Mouse (Mus musculus) urinary bladder, postnatal 10 days (tissue): ENCODE results near the gene Gzmm.

Experiments
- DNase-seq: peaks from one replicate; pipeline ENCODE4 v3.0.0; 2022; ENCODE audit warnings: low spot score

The Gzmm gene

DNA sequence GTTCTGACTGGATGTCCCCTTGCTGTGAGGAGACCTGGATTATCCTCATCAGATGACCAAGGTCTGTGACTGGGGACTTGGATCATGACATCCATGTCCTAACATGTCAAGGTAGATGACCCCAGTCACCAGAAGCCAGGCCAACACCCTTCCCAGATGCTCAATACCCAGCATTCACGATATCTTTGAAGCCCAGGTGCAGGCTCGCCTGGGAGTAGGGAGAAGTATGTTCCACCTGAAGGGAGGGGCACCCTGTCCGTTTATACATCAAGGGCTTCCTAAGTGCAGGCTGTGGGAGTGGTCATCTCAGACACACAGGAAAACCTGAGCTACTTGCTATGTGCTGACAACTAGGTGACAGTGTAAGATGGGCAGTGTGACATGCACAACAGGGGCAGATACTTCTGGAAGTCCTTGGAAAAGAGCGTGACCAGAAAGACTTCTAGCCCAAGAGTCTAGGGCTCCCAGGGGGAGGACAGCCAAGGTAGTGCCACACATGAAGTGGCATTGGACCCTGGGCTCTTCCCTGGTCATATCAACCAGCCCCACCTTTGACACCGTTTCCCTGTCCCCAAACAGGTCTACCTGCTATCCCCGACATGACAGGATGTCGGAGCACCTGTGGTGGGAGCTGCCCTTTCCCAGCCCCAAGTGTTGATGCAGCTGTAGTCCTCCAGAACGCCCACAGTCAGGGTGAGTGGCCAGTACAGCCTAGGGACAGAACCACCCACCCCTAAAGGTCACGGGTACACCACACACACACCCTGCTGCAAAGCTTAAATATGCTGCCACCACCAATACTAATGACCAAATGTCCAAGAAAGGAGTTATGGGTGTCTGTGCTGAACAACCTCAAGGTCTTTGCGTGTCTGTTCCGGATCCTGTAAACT, 8.0 kb upstream of the Gzmm start:
- DNase-seq: no peak

DNA sequence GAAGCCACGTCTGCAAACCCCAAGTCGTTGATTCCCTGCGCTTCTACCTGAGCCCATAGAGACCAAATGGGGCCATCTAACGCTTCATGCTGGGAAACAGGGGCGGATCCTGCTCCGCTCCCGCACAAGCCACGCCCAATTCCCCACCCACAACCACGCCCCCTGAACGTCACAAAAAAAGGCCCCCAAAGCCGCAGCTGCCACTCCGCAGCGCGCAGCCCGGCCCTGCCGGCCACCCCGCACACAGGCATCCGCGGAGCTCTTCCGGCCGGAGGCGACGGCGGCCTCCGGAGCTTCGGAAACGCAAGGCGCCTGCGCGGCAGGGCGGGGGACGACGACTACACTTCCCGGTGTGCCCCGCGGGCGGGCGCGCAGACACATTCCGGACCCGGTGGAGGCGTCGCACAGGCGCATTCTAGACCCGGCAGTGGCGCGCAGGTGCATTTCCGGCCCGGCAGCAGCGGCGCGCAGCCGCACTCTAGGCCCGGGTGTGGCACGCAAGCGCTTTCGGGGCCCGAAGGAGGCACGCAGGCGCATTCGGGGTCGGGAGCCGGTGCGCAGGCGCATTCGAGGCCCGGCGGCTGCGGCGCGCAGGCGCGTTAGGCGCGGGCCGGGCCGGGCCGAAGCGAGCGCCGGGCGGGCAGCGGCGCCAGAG, 7.1 kb upstream of the Gzmm start, which contains the start of gene Cdc34:
TSS of gene Cdc34 (plus strand) at position 605 of the 655 bp plus-strand sequence.
- DNase-seq: peak; percentile 96

DNA sequence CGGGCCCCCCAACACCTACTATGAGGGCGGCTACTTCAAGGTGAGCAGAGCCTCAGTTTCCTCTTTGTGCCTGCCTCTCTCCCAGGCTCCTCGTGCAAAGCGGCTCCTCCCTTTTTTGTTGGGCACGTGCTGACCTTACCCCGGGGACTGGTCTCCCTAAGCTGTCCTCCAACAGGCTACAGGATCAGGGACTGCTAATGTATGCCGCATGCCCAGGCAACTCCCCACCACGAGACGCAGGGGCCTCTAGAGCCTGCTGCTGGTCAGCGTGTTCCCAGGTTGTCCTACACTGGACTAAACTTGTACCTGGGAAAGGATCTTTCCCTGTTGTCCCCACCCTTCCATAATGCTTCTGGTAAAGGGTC, 6.3 kb upstream of the Gzmm start:
- no peak for DNase-seq

DNA sequence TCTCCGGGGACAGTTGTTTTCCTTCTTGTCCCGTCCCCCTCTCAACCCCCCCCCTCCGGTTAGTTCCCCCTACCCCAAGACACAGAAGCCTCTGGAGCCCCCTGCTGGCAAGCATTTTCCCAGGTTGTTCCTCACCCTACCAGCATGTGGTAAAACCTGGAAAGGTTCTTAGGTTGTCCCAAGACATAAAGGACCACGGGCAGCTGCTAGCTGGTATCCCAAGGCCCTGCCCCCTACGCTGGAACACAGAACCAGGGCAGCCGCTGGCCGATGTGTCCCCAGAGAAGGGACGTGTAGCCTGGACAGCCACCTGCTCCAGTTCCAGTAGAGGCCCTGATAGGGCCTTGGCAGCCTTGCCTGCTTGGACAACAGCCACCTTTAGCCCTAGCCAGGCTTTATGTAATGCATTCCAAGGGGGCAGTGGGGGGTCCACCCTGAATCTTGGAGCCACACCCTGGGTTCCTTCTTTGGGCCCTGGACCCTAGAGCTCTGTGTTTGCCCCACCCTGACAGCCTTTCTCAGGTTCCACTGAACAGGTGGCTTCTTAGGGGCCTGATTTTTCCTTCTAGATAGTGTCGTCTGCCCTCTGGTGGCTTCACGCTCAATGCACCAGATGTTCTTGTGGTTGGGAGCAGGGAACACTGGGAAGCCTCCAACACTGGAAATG, 5.8 kb upstream of the Gzmm start:
- no peak for DNase-seq

DNA sequence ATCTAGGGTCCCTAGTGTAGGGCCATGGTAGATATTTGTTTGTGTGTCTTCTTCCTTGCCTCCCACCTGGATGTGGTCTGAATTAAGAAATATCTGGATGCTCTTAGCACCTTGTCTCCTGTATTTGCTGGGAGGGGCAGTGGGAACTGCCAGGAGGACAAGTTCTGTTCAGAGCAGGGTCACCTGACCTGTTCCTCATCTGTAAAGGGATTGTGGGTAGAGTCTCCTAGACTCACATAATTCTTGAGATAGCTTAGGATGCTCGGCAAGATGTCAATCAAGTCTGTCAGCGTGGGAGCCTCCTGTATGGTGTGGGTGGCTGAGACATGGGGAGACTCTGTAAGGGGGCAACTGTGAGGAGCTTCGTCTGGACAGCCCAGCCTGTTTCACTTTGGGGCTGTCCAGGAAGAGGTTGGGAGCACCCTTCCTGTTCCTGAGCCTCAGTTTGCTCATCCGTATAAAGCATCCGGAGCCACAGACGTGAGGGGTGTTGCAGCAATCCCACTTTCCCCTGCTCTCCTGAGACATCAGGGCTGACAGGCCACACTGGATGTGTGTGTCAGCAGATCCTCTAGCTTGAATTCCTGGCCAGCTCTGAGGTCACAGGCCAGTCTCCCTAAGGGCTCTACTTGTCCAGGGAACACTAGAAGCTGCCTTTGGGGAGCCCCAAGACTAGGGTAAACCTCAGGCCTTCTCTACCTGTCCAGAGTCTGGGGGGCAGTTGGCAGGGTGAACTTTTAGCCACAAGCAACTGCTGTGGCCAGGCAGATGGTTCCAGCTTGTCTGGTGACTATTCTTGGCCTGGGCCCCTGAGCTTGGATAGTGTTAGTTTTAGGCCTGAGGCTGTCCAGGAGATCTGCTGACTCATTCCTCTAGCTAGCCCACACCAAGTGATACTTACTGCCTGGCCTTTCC, 4.8 kb upstream of the Gzmm start:
- no peak for DNase-seq

DNA sequence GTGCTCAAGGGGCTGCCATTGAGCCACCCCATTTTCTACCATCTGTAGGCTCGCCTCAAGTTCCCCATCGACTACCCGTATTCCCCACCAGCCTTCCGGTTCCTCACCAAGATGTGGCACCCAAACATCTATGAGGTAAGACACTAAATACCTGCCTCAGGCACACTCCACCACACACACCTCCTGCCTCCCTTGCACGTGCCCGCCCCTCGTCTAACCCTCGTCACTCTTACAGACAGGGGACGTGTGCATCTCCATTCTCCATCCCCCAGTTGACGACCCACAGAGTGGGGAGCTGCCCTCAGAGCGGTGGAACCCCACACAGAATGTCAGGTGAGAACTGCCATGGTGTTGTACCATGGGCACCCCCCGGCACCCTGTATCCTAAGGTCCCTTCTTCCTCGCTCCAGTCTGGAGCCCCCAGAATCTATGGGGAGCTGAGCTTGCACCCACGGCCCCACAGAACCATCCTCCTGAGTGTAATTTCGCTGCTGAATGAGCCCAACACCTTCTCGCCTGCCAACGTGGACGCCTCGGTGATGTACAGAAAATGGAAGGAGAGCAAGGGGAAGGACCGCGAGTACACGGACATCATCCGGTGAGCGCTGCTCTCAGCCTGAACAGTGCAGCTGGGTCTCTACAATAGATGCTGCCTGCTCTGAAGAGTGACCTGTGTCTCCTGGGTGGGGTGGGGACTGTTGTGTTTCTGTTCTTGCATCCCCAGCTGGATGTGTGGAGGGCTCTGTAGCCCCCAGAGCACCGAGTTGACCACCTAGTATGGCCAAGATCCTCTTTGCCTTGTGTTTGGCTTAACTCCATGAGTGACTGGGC, 3.8 kb upstream of the Gzmm start:
- no peak for DNase-seq

DNA sequence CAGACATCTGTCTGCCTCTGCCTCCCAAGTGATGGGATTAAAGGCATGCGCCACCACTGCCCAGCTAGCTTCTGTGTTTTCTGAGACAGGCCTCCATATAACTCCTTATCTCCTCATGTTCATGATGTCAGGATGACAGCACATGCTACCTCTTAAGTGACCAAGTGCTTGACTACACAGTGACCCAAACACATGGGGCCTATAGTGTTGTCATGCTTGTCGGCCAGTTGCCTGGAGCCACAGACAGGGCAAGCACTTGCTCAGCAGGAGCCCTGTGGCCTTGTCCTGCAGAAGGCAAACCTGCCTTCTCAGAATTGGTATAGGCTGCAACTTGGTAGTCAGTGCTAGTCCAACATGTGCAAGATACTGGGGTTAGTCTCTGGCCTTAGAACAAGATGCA, 2.6 kb upstream of the Gzmm start:
- no peak for DNase-seq

DNA sequence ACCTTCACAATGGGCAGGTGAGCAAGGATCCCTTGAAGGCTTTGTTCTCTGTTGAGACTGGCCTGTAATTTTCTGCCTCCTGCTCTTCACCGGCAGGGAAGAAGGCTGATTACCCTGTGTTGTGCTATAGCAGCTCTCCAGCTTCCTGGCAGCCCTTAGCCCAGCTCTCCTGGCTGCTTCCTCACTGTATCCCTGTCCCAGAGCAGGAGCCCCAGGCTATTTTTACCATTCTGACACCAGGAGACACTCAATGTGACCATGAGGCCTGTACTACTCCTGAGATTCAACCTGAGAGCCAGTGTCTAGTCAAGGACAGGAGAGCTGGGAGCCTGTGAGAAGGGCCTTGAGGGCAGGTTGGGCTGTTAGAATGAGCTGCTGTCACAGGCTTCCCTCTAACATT, 2.1 kb upstream of the Gzmm start:
- DNase-seq: no peak

DNA sequence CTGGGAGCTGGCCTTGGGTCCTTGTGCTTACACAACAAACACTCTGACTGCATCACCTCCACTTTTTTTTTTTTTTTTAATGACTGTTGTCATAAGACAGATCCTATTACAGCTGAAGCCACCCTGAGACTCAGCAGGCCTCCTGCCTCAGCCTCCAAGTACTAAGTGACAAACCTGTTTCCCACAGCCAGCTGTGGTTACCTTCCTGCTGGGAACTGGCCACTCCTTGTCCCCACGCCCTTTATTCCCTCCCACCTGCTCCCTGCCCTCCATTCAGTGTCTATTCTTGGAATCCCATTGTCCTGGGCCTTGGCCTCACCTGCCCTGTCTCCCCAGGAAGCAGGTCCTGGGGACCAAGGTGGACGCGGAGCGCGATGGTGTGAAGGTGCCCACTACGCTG, 1.3 kb upstream of the Gzmm start:
- no peak for DNase-seq

DNA sequence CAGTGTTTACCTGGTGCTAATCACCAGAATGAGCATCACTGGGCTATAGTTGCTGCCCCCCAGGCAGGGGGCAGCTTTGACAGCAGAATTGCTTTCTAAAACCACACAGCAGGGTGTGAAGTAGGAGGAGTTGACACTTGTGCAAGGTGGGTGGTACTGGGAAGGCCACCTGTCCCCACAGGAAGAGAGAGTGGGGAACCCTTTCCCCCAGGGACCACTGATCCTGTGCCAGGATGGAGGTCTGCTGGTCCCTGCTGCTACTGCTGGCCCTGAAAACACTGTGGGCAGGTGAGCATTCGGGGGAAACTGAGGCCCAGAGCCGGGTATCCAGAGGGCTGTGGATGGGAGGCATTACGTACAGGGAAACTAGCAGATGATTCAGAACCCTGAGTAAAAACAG, 358 bp downstream of the Gzmm start:
- no peak for DNase-seq

DNA sequence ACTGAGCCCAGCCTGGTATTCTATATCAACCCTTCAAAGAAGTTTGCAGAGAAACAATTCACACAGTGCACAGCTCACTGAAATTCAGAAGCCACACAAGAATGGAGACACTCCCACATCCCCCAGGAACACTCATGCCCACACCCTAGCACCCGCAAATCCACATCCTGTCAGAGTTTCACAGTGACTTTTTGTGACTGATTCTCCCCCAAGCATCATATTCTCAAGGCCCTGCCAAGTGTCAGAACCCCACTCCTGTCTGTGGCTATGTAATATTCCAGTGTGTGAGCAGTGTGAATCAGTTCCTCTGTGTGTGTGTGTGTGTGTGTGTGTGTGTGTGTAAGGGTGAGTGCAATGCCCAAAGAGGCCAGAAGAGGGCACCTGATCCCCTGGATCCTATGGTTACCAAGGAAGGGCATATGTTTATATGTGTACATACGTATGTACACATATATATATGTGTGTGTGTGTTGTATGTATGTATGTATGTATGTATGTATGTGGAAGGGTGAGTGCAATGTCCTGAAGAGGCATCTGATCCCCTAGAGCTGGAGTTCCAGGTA, 3.2 kb downstream of the Gzmm start:
- no peak for DNase-seq

DNA sequence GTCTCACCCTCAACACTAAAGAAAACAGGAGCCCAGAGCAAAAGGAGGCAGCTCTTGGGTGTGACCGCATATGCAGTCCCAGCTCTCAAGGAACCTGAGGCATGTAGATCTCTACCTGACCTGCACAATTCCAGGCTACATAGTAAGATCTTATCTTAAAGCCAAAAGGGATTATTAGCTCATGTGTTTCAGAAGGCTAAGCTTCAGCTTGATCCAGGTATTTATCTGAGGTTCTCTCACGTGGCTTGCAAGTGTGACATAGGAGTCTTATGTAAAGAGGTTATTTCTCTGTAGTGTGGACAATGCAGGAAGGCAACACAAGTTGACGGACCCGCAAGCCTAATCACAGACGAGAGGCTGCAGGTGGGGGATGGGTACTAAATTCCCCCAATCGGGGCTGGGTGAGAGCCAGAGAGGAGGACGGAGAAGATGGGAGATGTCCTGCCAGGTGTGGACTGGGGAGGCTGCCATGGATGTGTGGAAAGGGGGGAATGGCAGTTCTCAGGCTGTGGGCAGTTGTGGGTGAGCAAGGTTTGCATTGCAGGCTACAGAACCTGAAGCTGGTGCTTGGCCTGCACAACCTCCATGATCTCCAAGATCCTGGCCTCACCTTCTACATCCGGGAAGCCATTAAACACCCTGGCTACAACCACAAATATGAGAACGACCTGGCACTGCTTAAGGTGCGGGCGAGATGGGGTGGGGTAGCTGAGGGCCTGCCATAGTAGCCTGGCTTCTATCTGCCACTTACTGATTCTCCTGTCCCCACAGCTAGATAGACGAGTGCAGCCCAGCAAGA, 5.0 kb downstream of the Gzmm start:
- no peak for DNase-seq

DNA sequence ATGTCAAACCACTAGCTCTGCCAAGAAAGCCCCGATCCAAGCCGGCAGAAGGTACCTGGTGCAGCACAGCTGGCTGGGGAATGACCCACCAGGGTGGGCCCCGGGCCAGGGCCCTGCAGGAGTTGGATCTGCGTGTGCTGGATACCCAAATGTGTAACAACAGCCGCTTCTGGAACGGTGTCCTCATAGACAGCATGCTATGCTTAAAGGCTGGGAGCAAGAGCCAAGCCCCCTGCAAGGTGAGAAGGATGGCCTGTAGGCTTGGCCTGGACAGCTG, 5.5 kb downstream of the Gzmm start:
- DNase-seq: no peak

DNA sequence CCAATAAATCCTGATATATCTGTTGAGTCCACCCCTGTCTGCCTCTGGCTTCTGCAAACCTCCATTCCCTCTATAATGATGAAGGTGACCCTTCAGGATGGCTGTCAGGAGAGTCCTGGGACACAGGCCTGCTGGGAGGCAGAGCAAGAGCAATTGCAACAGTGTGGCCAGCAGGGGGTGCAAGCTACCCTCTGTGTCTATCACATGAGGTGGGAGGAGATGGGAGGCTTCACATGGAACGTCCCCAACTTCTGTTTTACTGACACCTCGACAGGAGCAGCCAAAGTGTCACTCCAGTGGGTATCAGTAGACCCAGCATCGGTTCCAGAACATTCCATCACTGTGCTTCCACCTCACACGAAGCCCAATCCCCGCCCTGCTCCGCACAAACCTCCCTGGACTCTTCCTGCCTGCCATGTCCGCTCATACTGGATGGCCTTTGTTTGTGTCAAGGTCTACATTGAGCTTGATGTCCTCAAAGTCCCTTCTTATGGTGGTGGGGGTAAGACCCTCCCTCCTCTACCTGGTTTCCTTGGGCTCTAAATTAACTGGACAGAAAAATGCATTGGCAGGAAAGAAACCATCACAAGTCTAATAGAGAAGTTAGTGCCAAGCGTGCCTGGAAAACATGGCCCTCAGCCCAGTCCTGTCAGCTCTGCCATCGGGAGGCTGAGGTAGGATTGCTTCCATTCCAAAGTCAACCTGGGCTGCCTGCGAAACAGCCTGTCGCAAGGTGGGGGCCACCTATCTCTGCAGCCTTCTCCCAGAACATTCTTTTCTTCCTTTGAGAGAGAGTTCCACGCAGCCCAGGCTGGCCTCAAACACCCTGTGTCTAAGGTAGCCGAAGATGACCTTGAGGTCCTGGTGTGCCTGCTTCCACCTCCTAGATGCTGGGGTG, 6.7 kb downstream of the Gzmm start:
- no peak for DNase-seq

DNA sequence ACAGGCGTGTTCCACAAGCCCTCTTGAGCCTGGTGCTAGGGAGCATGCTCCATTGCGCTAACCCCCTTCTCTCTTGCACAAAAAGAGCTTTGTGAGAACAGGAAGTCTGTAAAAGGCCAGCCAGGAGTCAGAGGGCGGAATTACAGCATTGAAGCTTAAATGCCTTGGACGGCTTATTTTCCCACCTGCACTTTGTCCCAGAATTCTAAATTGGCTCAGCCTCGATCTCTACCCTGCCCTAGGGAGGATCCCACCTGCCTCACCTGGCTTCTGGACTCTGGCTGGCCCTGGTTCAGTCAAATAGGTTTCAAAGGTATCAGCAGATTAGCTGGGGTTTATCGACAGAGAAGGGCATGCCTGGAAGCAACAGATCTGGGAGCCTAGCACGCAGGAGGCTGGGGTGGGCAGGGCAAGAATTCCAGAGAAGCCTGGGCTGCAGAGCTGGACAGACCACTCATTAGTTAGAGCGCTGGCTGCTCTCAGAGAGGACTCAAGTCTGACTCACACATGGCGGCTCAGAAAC, 7.4 kb downstream of the Gzmm start:
- DNase-seq: no peak

DNA sequence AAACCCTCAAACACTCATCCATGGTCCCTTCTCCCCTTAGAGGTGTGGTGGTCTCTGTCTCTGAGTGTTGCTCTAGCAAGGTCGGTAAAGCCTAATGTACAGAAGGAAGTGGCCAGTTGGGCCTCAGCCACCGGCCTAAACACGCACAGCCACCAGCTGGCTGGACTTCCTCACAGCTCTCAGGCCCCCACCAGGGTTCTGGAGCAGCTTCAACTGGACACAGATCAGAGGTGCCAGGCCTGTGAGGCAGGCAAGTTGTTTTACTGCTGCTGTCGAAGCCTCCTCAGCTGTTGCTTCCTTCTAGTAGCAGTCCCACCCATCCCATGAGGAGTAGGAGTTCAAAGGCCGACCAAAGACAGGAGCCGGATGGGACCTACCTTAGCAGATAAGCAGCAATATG, 9.1 kb downstream of the Gzmm start:
- no peak for DNase-seq

DNA sequence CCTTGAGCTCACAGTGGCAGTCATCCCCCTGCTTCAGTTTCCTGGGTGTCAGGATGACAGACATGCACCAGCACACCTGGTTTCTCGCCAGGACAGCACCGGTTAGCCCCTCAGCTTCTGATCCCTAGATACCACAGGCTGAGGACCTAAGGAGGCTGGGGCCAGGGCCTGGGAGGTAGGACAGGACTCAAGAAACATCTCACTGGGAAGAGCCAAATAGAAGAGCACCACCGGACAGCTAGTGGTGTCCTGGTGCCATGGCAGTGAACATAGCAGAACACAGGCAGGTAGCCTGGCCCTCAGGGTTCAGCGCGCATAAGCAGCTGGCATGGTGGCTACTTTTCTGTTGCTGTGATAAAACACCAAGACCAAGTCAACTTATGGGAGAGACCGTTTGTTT, 9.6 kb downstream of the Gzmm start:
- DNase-seq: no peak

DNA sequence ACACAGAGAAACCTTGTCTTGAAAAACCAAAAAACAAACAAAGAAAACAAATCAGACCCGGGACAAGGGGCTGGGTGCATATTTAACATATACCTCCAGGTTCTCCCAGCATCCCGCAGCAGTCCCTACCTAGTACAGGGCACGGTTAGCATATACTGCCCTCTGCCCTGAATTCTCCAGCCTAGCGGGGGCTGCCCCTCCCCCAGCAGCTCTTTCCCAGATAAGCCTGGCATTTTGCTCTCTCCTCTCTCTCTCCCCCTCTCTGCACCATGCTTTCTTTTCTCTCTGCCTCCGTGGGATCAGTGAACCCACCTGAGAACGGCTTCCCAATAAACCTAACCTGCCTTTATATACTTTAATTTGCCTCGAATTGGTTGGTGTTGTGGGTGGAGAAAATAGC, 11.9 kb downstream of the Gzmm start:
- DNase-seq: no peak
